10 mouse cellular contexts compared by ENCODE assay signal in genomic region chr3:38697871-38698270, GRCm38 (mm10).
A peak's percentile ranks its signal among the peaks of the same experiment; 100 is the strongest.
DNase-seq lines count a peak whose midpoint lies in the region; ATAC-seq and TF ChIP-seq lines count a peak whose summit lies in the region.
"Had no signal": no experiment of that assay in that cellular context is flagged by ENCODE, and none has a peak within 500 bp of the region (broad histone marks: within the 10 kb centered on the region; RNA-seq: fewer than 3 reads in every experiment).

No protein-coding gene starts in this region.

- H3K4me2 ChIP-seq in heart, postnatal 0 days (ENCODE audit: low read depth, low read length) = no peak overlapping the region

- peak overlapping the region; percentile 80 for H3K27ac ChIP-seq in embryonic facial prominence, embryonic 10.5 days (replicated peaks)
- peak overlapping the region; percentile 40 for H3K27ac ChIP-seq in heart, postnatal 0 days (ENCODE audit: low read depth)

- peaks cover 13% of the 10 kb centered on the region for H3K4me1 ChIP-seq in embryonic facial prominence, embryonic 10.5 days
- 0 out of 2 replicates have a peak, but pooled peaks cover 3% of the 10 kb centered on the region for H3K4me1 ChIP-seq in heart, postnatal 0 days (ENCODE audit: control insufficient read depth, insufficient read depth)

- intact Hi-C loops in heart, postnatal 25 days (cut with DNase I) = no loop called here

- 20% methylated on average over 8 of the region's 8 CpGs for WGBS in embryonic facial prominence, embryonic 10.5 days
- 18% methylated on average over 8 of the region's 8 CpGs for WGBS in heart, postnatal 0 days

- TF ChIP-seq CTCF in heart, postnatal 0 days (IDR thresholded peaks at IDR 0.05; ENCODE audit: low read depth) = no peak

- H3K27me3 ChIP-seq in embryonic facial prominence, embryonic 10.5 days (replicated peaks; ENCODE audit: low read depth, poor library complexity, severe bottlenecking) = no peaks in the 10 kb centered on the region
- H3K27me3 ChIP-seq in heart, postnatal 0 days (ENCODE audit: control insufficient read depth, insufficient read depth, low read length) = no peaks in the 10 kb centered on the region

- H3K9me3 ChIP-seq in embryonic facial prominence, embryonic 10.5 days = no peaks in the 10 kb centered on the region
- H3K9me3 ChIP-seq in heart, postnatal 0 days (replicated peaks; ENCODE audit: control insufficient read depth, low read length) = no peaks in the 10 kb centered on the region

- no peak for TF ChIP-seq EP300 in heart, postnatal 0 days (IDR thresholded peaks at IDR 0.05; ENCODE audit: low read depth)

- no peak overlapping the region for H3K9ac ChIP-seq in heart, postnatal 0 days (replicated peaks; ENCODE audit: low read depth, low read length)

- H3K4me3 ChIP-seq in embryonic facial prominence, embryonic 10.5 days = no peak overlapping the region
- H3K4me3 ChIP-seq in heart, postnatal 0 days (ENCODE audit: low read depth, low read length) = no peak overlapping the region

- 0 out of 2 replicates have a peak, but pooled peaks have one; percentile 27 for ATAC-seq in heart, postnatal 0 days (ENCODE audit: insufficient read depth, low read depth)
- ATAC-seq: activated CD4-positive, CD25-positive, alpha-beta regulatory T cell, adult 4 months had no signal

- no peaks in the 10 kb centered on the region for H3K36me3 ChIP-seq in embryonic facial prominence, embryonic 10.5 days (replicated peaks)
- no peaks in the 10 kb centered on the region for H3K36me3 ChIP-seq in heart, postnatal 0 days (replicated peaks; ENCODE audit: control insufficient read depth, insufficient read depth, low read length)

- DNase-seq in heart, adult 9 months (ENCODE audit: low spot score in 2 of 2) = peak; percentile 1 to 2
- no peak for DNase-seq in heart, postnatal 25 days (ENCODE audit: low spot score)
- DNase-seq in embryonic facial prominence, embryonic 10.5 days (ENCODE audit: low spot score) = peak; percentile 32
- peak; percentile 24 for DNase-seq in heart, postnatal 0 days (ENCODE audit: low spot score)
- DNase-seq in neural tube, embryonic 10.5 days (ENCODE audit: extremely low spot score, low spot score) = peak; percentile 46
- no peak for DNase-seq in urinary bladder, postnatal 10 days (ENCODE audit: low spot score)
- DNase-seq in cerebellum, adult 11 months = no peak
- no peak for DNase-seq in lung, postnatal 14 days
- DNase-seq: lung, adult 2 months had no signal

Comparison
In these comparisons a context has a peak if more than half of its experiments do, and no peak if none do; other contexts are left out.
1. DNase-seq: peak in heart, adult 9 months (2 of 2), embryonic facial prominence, embryonic 10.5 days (single experiment), heart, postnatal 0 days (single experiment) and neural tube, embryonic 10.5 days (single experiment); none in heart, postnatal 25 days (single experiment), urinary bladder, postnatal 10 days (single experiment), cerebellum, adult 11 months (single experiment) and lung, postnatal 14 days (single experiment).